Mouse (Mus musculus): Measurements from ENCODE around the gene Psmb3.

Psmb3 gene

GRCm38 (mm10) chr11:97666794-97667193 is 36.4 kb upstream of the Psmb3 start:
- no peak for DNase-seq (ENCODE audit: inconsistent ontology term)

- no peak for DNase-seq (ENCODE audit: inconsistent ontology term)
Measured at GRCm38 (mm10) chr11:97668160-97668559, 35.0 kb upstream of the Psmb3 start.

- peak; percentile 11 for DNase-seq (ENCODE audit: inconsistent ontology term)
Measured at GRCm38 (mm10) chr11:97669268-97669667, 33.9 kb upstream of the Psmb3 start.

DNA sequence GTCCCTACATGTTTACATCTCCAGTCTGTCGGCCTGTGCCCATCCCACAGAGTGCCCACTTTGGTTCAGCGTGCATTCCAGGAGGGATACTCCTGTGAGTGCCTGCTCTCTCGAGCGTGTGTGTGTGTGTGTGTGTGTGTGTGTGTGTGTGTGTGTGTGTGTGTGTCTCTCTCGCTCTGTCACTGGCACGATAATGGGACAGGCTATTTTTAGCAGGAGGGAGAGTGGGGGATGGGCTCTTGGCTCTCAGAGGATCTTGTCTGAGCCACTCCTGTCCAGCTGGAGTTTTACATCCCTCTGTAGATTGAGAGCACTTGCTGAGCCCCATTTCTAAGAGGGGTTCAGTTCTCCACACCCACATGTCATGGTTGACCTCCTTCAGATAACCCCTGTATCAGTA is 33.4 kb upstream of the Psmb3 start:
- peak; percentile 79 for DNase-seq (ENCODE audit: inconsistent ontology term)

- no peak for DNase-seq (ENCODE audit: inconsistent ontology term)
Measured at GRCm38 (mm10) chr11:97670234-97671176, 32.7 kb upstream of the Psmb3 start.

GRCm38 (mm10) chr11:97671177-97671527 is 32.0 kb upstream of the Psmb3 start:
- DNase-seq (ENCODE audit: inconsistent ontology term): no peak

DNA sequence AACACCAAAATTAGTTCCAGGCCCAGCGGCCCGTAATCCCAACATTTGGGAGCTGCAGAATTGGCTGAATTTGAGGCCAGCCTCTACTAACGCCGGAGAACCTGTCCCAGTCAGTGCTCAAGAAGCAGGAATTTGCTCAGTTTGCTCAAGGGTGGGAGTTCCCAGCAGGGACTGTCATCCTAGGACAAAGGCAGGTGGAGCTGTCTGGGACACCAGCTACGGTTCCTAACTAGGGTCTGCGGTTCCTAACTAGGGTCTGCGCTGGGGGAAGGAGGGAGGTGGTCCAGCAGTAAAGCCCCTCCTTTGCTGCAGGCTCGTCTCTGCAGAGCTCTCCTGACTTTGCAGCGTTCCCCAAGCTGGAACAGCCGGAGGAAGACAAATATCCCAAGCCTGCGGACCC is 30.1 kb upstream of the Psmb3 start:
- no peak for DNase-seq (ENCODE audit: inconsistent ontology term)

GRCm38 (mm10) chr11:97676050-97676754 is 27.0 kb upstream of the Psmb3 start:
- no peak for DNase-seq (ENCODE audit: inconsistent ontology term)

DNA sequence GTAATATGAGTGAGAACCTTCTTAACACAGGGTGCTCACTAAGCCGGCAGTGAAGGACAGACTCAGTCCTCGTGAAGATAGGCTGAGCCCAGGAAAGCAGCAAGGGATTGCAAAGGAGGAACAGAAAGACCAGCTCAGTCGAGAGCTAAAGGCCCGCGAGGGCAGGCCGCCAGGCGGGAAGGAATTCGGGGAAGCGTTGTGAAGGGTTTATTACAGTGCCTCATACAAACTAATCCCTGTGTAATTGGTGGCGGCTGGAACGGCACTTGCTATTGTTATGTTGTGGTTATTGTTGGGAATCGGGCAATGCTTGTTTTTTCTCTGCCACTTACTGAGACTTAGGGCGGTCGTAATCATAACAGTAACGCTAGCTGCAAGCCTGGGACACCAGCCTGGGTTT is 25.8 kb upstream of the Psmb3 start:
- peak; percentile 88 for DNase-seq (ENCODE audit: inconsistent ontology term)

DNA sequence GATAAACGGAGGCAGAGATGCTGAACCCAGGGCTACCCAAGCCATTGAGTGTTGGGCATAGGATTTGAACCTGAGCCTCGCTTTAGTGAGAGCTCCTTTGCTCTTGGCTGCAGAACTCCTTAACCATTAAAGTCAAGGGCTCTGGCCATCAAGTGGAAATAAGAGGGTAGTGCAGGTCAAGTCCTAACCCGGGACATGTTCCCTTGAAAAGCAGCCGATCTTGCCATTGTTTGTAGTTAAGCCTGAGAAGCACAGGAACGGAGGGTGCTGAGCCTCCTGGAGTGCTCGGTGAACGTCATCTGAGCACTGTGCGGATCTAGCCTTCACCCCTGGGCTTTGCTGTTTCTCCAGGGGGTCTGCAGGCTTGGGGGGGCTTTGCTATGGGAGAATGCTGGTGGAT is 25.4 kb upstream of the Psmb3 start:
- DNase-seq (ENCODE audit: inconsistent ontology term): no peak

DNA sequence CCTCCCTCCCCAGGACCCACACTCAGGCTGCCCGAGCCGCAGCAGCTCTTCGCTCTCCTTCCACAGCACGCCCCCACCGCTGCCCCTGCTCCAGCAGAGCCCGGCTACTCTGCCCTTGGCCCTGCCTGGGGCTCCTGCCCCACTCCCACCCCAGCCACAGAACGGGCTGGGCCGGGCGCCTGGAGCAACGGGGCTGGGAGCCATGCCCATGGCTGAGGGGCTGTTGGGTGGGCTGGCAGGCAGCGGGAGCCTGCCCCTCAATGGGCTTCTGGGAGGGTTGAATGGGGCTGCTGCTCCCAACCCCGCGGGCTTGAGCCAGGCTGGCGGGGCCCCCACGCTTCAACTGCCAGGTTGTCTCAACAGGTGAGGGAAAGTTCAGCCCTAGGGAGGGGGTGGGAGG is 24.9 kb upstream of the Psmb3 start:
- DNase-seq (ENCODE audit: inconsistent ontology term): no peak

- peak; percentile 75 for DNase-seq (ENCODE audit: inconsistent ontology term)
Measured at GRCm38 (mm10) chr11:97680430-97680829, 22.8 kb upstream of the Psmb3 start.

DNA sequence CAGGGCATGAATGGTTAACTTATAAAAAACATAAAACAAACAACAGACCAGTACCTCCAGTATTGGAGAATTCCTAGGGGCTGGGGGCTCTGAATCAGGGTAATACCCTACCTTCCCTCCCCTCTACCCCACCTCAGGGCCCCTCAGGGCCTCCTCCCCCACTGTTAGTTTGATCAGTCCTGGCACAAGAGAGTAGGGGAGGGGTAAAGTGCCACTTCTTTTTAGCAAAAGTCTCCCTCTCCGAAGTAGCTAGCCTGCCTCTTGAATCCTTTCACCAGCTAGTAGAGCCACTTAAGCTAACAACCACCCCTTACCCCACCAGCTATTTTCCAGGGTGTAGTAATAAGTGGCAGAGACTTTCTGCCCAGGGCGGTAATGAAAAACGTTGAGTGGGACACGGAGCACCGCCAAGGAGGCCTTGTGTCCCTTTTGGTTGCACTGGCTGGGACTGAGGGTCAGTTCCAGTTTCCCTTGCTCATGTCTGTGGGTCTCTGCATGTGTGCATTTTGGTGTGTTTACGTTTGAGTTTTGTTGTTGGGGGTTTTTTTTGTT is 20.6 kb upstream of the Psmb3 start:
- DNase-seq (ENCODE audit: inconsistent ontology term): no peak

GRCm38 (mm10) chr11:97684063-97684680 is 19.0 kb upstream of the Psmb3 start:
- no peak for DNase-seq (ENCODE audit: inconsistent ontology term)

- no peak for DNase-seq (ENCODE audit: inconsistent ontology term)
Measured at GRCm38 (mm10) chr11:97684766-97685165, 18.4 kb upstream of the Psmb3 start.

DNA sequence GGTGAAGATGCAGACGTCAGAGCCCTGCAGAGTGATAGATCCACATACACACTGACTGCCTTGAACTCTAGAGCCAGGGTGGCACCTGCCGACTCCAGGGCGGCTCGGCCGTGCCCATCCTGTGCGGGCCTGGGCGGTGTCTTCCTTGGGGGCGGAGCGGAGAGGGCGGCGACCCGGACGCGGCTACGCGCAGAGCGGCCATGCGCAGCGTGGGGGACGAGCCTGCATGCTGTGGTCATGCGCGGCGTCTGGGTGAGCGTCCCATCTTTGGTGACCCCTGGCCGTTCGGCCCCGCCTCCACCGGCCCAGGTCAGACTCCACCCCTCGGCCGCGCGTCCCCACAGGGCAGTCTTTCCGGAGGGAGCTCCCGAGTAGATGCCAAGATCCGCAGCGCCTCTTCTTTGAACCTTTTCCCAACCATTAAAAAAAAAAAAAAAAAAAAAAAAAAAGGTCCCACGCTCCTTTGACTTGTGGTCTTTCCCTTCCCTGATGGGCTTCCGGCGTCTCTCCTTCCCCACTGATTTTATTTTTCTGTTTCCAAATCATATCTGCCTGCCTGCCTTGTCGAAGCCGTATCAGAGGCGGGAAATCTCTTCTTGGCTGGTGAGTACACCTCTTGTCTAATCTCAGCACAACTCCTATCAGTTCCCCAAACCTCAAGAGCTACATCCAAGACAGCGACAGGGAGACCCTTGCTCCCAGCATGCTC is 17.4 kb upstream of the Psmb3 start, which contains the start of gene Cisd3:
Gene Cisd3, plus strand, starts transcription at position 214 of the 709 bp plus-strand sequence.
- peak; percentile 95 for DNase-seq (ENCODE audit: inconsistent ontology term)

DNA sequence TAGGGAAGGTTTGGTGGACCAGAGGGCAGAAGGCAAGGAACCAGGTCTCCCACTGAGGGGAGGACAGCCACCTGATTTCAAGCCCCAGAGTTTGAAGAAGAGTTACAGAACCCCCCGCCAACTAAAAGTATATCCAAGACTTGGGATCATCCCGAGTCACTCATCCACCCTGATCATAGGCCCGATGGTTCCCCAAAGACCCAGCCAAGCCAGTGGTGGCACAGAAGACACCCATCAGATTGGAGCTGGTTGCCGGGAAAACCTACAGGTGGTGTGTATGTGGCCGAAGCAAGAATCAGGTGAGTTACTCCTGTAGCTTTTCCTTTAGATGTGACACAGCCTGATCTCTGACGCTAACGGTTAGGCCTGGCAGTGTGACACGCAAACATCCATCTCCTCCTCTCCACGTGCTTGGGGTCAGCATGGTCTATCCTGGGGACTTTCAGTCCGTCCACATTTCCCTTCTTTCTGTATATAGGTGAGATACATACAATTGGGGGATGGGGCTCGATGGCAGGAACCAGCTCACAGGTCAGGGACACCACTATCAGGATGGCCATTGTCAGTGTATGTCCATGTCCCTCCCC is 16.8 kb upstream of the Psmb3 start:
- no peak for DNase-seq (ENCODE audit: inconsistent ontology term)

DNA sequence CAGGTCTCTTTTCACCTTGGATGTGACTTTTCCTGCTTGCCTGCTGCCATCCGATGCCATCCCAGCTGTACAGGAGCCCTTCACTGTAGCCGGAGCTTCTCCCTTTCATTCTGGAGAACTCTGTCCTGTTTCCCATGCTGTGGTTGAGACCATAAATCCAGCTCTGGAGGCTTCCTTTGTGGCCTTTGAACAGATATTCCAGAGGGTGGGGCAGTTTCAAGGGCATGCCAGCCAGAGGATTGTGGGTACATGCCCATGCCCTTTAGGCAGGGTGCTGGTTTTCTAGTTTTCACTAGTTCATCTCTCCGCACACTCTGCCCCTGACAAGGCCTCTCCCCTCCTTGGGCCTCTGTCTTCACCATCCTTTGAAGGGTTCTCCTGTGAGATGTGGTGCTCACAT is 16.1 kb upstream of the Psmb3 start:
- no peak for DNase-seq (ENCODE audit: inconsistent ontology term)

DNA sequence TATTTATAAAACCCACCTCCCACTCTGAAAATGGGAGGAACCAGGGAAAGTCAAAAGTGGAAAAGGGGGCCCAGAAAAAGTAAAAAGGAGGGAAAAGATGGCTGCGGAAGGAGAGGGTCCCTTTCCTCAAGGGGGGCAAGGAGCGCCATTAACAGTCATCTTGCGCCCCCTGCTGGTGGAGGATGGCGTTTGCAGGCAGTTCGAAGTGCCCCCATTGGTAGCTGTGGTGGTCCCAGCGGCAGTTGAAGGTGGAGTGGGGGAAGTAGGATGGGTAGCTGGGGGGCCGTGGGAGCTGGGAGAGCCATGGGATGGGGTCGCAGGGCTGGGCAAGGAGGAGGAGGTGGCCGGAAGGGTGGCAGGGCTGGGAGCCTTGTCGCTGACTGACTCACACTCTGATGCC is 13.3 kb upstream of the Psmb3 start:
- DNase-seq (ENCODE audit: inconsistent ontology term): no peak

GRCm38 (mm10) chr11:97694435-97694834 is 8.8 kb upstream of the Psmb3 start:
- DNase-seq (ENCODE audit: inconsistent ontology term): no peak

Data from Muller cell, postnatal 12 days (primary cell).